Mouse (Mus musculus) limb, embryonic 10.5 days (tissue): Measurements from ENCODE around the gene Zmiz2. TPM values are rescaled to one million over a fixed set of nuclear protein-coding genes. Genes with fewer than 3 reads are reported as not detected.
"Not testable (repeated sequence)": the region's sequence is repeated elsewhere in the genome, so short reads cannot be mapped to it uniquely, and the experiment has no call there.

Source experiments
- DNase-seq: peaks from one replicate; pipeline ENCODE4 v3.0.0-alpha.2; 2017; ENCODE audit warnings: low spot score
- H3K27ac ChIP-seq: fragments of 300-500 bp; sonication (generic); 2 replicates; pipeline ENCODE4 v1.5.1; 2016; ENCODE audit warnings: mild to moderate bottlenecking
- H3K27me3 ChIP-seq: fragments of 300-500 bp; sonication (generic); 2 replicates; pipeline ENCODE4 v1.6.1; 2016; ENCODE audit warnings: low read depth, mild to moderate bottlenecking; ENCODE audit not compliant: poor library complexity, severe bottlenecking
- H3K36me3 ChIP-seq: fragments of 300-500 bp; sonication (generic); 2 replicates; pipeline ENCODE4 v1.6.1; 2016; ENCODE audit warnings: mild to moderate bottlenecking, moderate library complexity
- H3K4me1 ChIP-seq: fragments of 300-500 bp; sonication (generic); 2 replicates; pipeline ENCODE4 v1.6.1; 2016
- H3K4me3 ChIP-seq: fragments of 300-500 bp; sonication (generic); 2 replicates; pipeline ENCODE4 v1.5.1; 2016; ENCODE audit warnings: mild to moderate bottlenecking, moderate library complexity
- H3K9me3 ChIP-seq: fragments of 300-500 bp; sonication (generic); replicated peaks from 2 replicates; pipeline ENCODE4 v1.6.1; 2016; ENCODE audit warnings: mild to moderate bottlenecking
- WGBS: fragments of 180-500 bp; shearing (Covaris S2); methylation state at CpG from one replicate; pipeline ENCODE4 v1.1.7; 2016; 5-methylcytosine and 5-hydroxymethylcytosine counted together
- polyA plus RNA-seq: library from polyadenylated mRNA; unstranded; fragments of >200 nt; fragmentation: Nextera tagmentation; extraction: Ambion mirVana; gene quantifications from 2 replicates; pipeline ENCODE4 v1.2.1, GENCODE M21; 2016

Gene Zmiz2
- polyA plus RNA-seq, result 10.9 and 12.4 TPM in 2 replicates

- Histone ChIP-seq H3K9me3 (no peaks in the 10 kb centered on the region), H3K27ac (peak within 1 kb of the TSS; percentile 92), H3K4me3 (peak within 1 kb of the TSS; percentile 84), H3K36me3 (peaks cover 21% of the 10 kb centered on the region), H3K27me3 (no peaks in the 10 kb centered on the region), H3K4me1 (peaks cover 23% of the 10 kb centered on the region)
- DNase-seq, result peak; percentile 98
- 10% methylated on average over 52 of the region's 60 CpGs for WGBS
Observed at GRCm38 (mm10) chr11:6388726-6389413, at the start of gene Zmiz2. Zmiz2 (plus strand) TSS chr11:6389074.

GRCm38 (mm10) chr11:6345956-6346355, 42.9 kb upstream of the Zmiz2 start:
- H3K9me3 ChIP-seq, result no peaks in the 10 kb centered on the region
- no peak overlapping the region for H3K4me3 ChIP-seq
- 95% methylated on average over 4 of the region's 4 CpGs for WGBS
- H3K27me3 ChIP-seq, result no peaks in the 10 kb centered on the region
- no peak for DNase-seq
- no peaks in the 10 kb centered on the region for H3K4me1 ChIP-seq
- peaks cover 99% of the 10 kb centered on the region for H3K36me3 ChIP-seq
- H3K27ac ChIP-seq, result no peak overlapping the region

GRCm38 (mm10) chr11:6346966-6347365, 41.9 kb upstream of the Zmiz2 start:
- no peaks in the 10 kb centered on the region for H3K9me3 ChIP-seq
- H3K36me3 ChIP-seq, result peaks cover 98% of the 10 kb centered on the region
- no peak overlapping the region for H3K27ac ChIP-seq
- H3K27me3 ChIP-seq, result no peaks in the 10 kb centered on the region
- WGBS, result 92% methylated on average over 7 of the region's 7 CpGs
- H3K4me3 ChIP-seq, result no peak overlapping the region
- H3K4me1 ChIP-seq, result no peaks in the 10 kb centered on the region
- DNase-seq, result no peak

GRCm38 (mm10) chr11:6348681-6349200, 40.1 kb upstream of the Zmiz2 start:
- H3K9me3 ChIP-seq, result no peaks in the 10 kb centered on the region
- no peak overlapping the region for H3K4me3 ChIP-seq
- H3K36me3 ChIP-seq, result peaks cover 95% of the 10 kb centered on the region
- DNase-seq, result no peak
- H3K27ac ChIP-seq, result no peak overlapping the region
- 96% methylated on average over 11 of the region's 11 CpGs for WGBS
- no peaks in the 10 kb centered on the region for H3K27me3 ChIP-seq
- no peaks in the 10 kb centered on the region for H3K4me1 ChIP-seq

- no peaks in the 10 kb centered on the region for H3K9me3 ChIP-seq
- H3K4me1 ChIP-seq, result no peaks in the 10 kb centered on the region
- H3K36me3 ChIP-seq, result peaks cover 95% of the 10 kb centered on the region
- H3K27me3 ChIP-seq, result no peaks in the 10 kb centered on the region
- no peak overlapping the region for H3K4me3 ChIP-seq
- WGBS, result 83% methylated on average over 5 of the region's 5 CpGs
- no peak overlapping the region for H3K27ac ChIP-seq
- no peak for DNase-seq
Observed at GRCm38 (mm10) chr11:6349586-6349985, 39.3 kb upstream of the Zmiz2 start.

GRCm38 (mm10) chr11:6355106-6355505, 33.8 kb upstream of the Zmiz2 start:
- peaks cover 72% of the 10 kb centered on the region for H3K36me3 ChIP-seq

GRCm38 (mm10) chr11:6364581-6365275, 24.1 kb upstream of the Zmiz2 start:
- Histone ChIP-seq H3K27ac (no peak overlapping the region), H3K36me3 (no peaks in the 10 kb centered on the region), H3K4me1 (peaks cover 9% of the 10 kb centered on the region), H3K4me3 (no peak overlapping the region), H3K27me3 (no peaks in the 10 kb centered on the region), H3K9me3 (no peaks in the 10 kb centered on the region; the same call in 1 of the 2 replicates)
- peak; percentile 21 for DNase-seq
- WGBS, result 89% methylated on average over 9 of the region's 9 CpGs

More at GRCm38 (mm10) chr11:6355106-6355505, 33.8 kb upstream of the Zmiz2 start:
- 91% methylated on average over 4 of the region's 4 CpGs for WGBS
- Histone ChIP-seq H3K27ac (no peak overlapping the region), H3K4me3 (no peak overlapping the region), H3K9me3 (no peaks in the 10 kb centered on the region), H3K4me1 (no peaks in the 10 kb centered on the region), H3K27me3 (no peaks in the 10 kb centered on the region)
- no peak for DNase-seq

GRCm38 (mm10) chr11:6365885-6366284, 23.0 kb upstream of the Zmiz2 start:
- no peak overlapping the region for H3K4me3 ChIP-seq
- no peaks in the 10 kb centered on the region; the same call in 1 of the 2 replicates for H3K9me3 ChIP-seq
- peak; percentile 83 for DNase-seq
- H3K36me3 ChIP-seq, result no peaks in the 10 kb centered on the region
- no peak overlapping the region for H3K27ac ChIP-seq
- peaks cover 9% of the 10 kb centered on the region for H3K4me1 ChIP-seq
- 23% methylated on average over 11 of the region's 11 CpGs for WGBS
- no peaks in the 10 kb centered on the region for H3K27me3 ChIP-seq

GRCm38 (mm10) chr11:6366434-6366833, 22.4 kb upstream of the Zmiz2 start:
- no peak overlapping the region for H3K27ac ChIP-seq
- no peaks in the 10 kb centered on the region; the same call in 1 of the 2 replicates for H3K9me3 ChIP-seq
- 77% methylated on average over 6 of the region's 6 CpGs for WGBS
- H3K4me1 ChIP-seq, result peaks cover 9% of the 10 kb centered on the region
- H3K27me3 ChIP-seq, result no peaks in the 10 kb centered on the region
- H3K4me3 ChIP-seq, result no peak overlapping the region
- DNase-seq, result no peak
- H3K36me3 ChIP-seq, result no peaks in the 10 kb centered on the region

GRCm38 (mm10) chr11:6367156-6367555, 21.7 kb upstream of the Zmiz2 start:
- H3K4me1 ChIP-seq, result peaks cover 9% of the 10 kb centered on the region
- no peak overlapping the region for H3K4me3 ChIP-seq
- no peaks in the 10 kb centered on the region for H3K36me3 ChIP-seq
- no peak for DNase-seq
- no peak overlapping the region for H3K27ac ChIP-seq
- 74% methylated on average over 4 of the region's 4 CpGs for WGBS
- H3K27me3 ChIP-seq, result no peaks in the 10 kb centered on the region
- H3K9me3 ChIP-seq, result no peaks in the 10 kb centered on the region; the same call in 1 of the 2 replicates

- H3K36me3 ChIP-seq, H3K27me3 ChIP-seq: not testable (repeated sequence)
- WGBS, result 82% methylated on average over 5 of the region's 5 CpGs
Observed at GRCm38 (mm10) chr11:6367986-6368385, 20.9 kb upstream of the Zmiz2 start.

GRCm38 (mm10) chr11:6371376-6372155, 17.3 kb upstream of the Zmiz2 start:
- Histone ChIP-seq H3K9me3 (no peaks in the 10 kb centered on the region), H3K27me3 (no peaks in the 10 kb centered on the region), H3K4me1 (peaks cover 2% of the 10 kb centered on the region; the same call in 1 of the 2 replicates), H3K36me3 (no peaks in the 10 kb centered on the region), H3K27ac (no peak overlapping the region), H3K4me3 (no peak overlapping the region)
- DNase-seq, result no peak
- WGBS, result 91% methylated on average over 11 of the region's 11 CpGs

More at GRCm38 (mm10) chr11:6367986-6368385, 20.9 kb upstream of the Zmiz2 start:
- not testable (repeated sequence) for H3K27ac ChIP-seq, H3K4me1 ChIP-seq, H3K4me3 ChIP-seq, DNase-seq, H3K9me3 ChIP-seq
